Mouse (Mus musculus) forebrain, embryonic 11.5 days (tissue): ENCODE measurements around the gene Socs3. TPM values are rescaled to one million over a fixed set of nuclear protein-coding genes. Genes with fewer than 3 reads are reported as not detected.

ENCODE experiments used
- ATAC-seq: fragments of 200-750 bp; cut with Nextera tagmentation; replicated peaks from 2 replicates; pipeline ENCODE4 v1.8.0; 2017; ENCODE audit warnings: moderate TSS enrichment; ENCODE audit not compliant: low FRiP score
- DNase-seq: peaks from one replicate; pipeline ENCODE4 v3.0.0-alpha.2; 2017; ENCODE audit warnings: low spot score
- H3K27ac ChIP-seq: fragments of 300-500 bp; sonication (generic); 2 replicates; pipeline ENCODE4 v1.5.1; 2014; ENCODE audit warnings: low read depth, low read length
- H3K27me3 ChIP-seq: fragments of 300-500 bp; sonication (generic); 2 replicates; pipeline ENCODE4 v1.6.1; 2014; ENCODE audit warnings: mild to moderate bottlenecking, low read length, mixed read lengths; ENCODE audit not compliant: control insufficient read depth, insufficient read depth
- H3K36me3 ChIP-seq: fragments of 300-500 bp; sonication (generic); 2 replicates; pipeline ENCODE4 v1.6.1; 2014; ENCODE audit warnings: mild to moderate bottlenecking, low read length, moderate library complexity, mixed read lengths; ENCODE audit not compliant: control insufficient read depth, insufficient read depth
- H3K4me1 ChIP-seq: fragments of 300-500 bp; sonication (generic); replicated peaks from 2 replicates; pipeline ENCODE4 v1.6.1; 2014; ENCODE audit warnings: low read length, mixed read lengths; ENCODE audit not compliant: control insufficient read depth, insufficient read depth
- H3K4me2 ChIP-seq: fragments of 300-500 bp; sonication (generic); 2 replicates; pipeline ENCODE4 v1.6.1; 2014; ENCODE audit warnings: low read depth, mild to moderate bottlenecking, low read length, moderate library complexity, mixed read lengths; ENCODE audit not compliant: severe bottlenecking
- H3K4me3 ChIP-seq: fragments of 300-500 bp; sonication (generic); 2 replicates; pipeline ENCODE4 v1.5.1; 2014; ENCODE audit warnings: low read depth, low read length
- H3K9ac ChIP-seq: fragments of 300-500 bp; sonication (generic); 2 replicates; pipeline ENCODE4 v1.6.1; 2014; ENCODE audit warnings: low read length
- H3K9me3 ChIP-seq: fragments of 300-500 bp; sonication (generic); 2 replicates; pipeline ENCODE4 v1.6.1; 2016; ENCODE audit warnings: low read length, mixed read lengths; ENCODE audit not compliant: control insufficient read depth
- WGBS: fragments of 180-500 bp; shearing (Covaris S2); extraction: QIAGEN DNeasy Blood & Tissue Kit; methylation state at CpG from one replicate; pipeline ENCODE4 v1.1.7; 2014; 5-methylcytosine and 5-hydroxymethylcytosine counted together
- polyA plus RNA-seq: library from polyadenylated mRNA; unstranded; fragments of >200 nt; fragmentation: Nextera tagmentation; extraction: Ambion mirVana; gene quantifications from 2 replicates; pipeline ENCODE4 v1.2.1, GENCODE M21; 2014

Gene Socs3
- polyA plus RNA-seq, 1 experiment from 2014 or later = 5.9 TPM

- DNase-seq (no peak), ATAC-seq (no peak)
- no peak overlapping the region for H3K4me3 ChIP-seq
- H3K27me3 ChIP-seq = no peaks in the 10 kb centered on the region
- peaks cover 7% of the 10 kb centered on the region; the same call in 1 of the 2 replicates for H3K4me1 ChIP-seq
- 69% methylated on average over 9 of the region's 9 CpGs for WGBS
- H3K36me3 ChIP-seq = no peaks in the 10 kb centered on the region
- no peak overlapping the region for H3K9ac ChIP-seq
- H3K27ac ChIP-seq = no peak overlapping the region
- H3K9me3 ChIP-seq = no peaks in the 10 kb centered on the region
- H3K4me2 ChIP-seq = no peak overlapping the region
These were observed 21.9 kb upstream of the Socs3 start for GRCm38 (mm10) chr11:117991502-117992470.

- WGBS = 59% methylated on average over 10 of the region's 10 CpGs
- Histone ChIP-seq H3K4me1 (peaks cover 10% of the 10 kb centered on the region; the same call in 1 of the 2 replicates), H3K36me3 (no peaks in the 10 kb centered on the region), H3K4me3 (no peak overlapping the region), H3K4me2 (no peak overlapping the region), H3K9ac (no peak overlapping the region), H3K9me3 (no peaks in the 10 kb centered on the region), H3K27me3 (no peaks in the 10 kb centered on the region), H3K27ac (no peak overlapping the region)
- DNase-seq (no peak), ATAC-seq (no peak)
These were observed 20.1 kb upstream of the Socs3 start for GRCm38 (mm10) chr11:117989926-117990325.

- no peak overlapping the region for H3K4me2 ChIP-seq
- no peak overlapping the region for H3K4me3 ChIP-seq
- peaks cover 10% of the 10 kb centered on the region; the same call in 1 of the 2 replicates for H3K4me1 ChIP-seq
- no peaks in the 10 kb centered on the region for H3K27me3 ChIP-seq
- no peaks in the 10 kb centered on the region for H3K36me3 ChIP-seq
- no peak overlapping the region for H3K27ac ChIP-seq
- DNase-seq = no peak
- 89% methylated on average over 4 of the region's 4 CpGs for WGBS
- H3K9ac ChIP-seq = no peak overlapping the region
- H3K9me3 ChIP-seq = no peaks in the 10 kb centered on the region
- no peak for ATAC-seq
These were observed 19.4 kb upstream of the Socs3 start for GRCm38 (mm10) chr11:117989241-117989640.

- H3K27ac ChIP-seq = no peak overlapping the region
- no peaks in the 10 kb centered on the region for H3K27me3 ChIP-seq
- no peaks in the 10 kb centered on the region for H3K9me3 ChIP-seq
- H3K9ac ChIP-seq = no peak overlapping the region
- WGBS = 71% methylated on average over 4 of the region's 4 CpGs
- H3K4me1 ChIP-seq = peaks cover 10% of the 10 kb centered on the region; the same call in 1 of the 2 replicates
- H3K4me2 ChIP-seq = peak overlapping the region; percentile 60
- DNase-seq (no peak), ATAC-seq (no peak)
- peak overlapping the region; percentile 100; the same call in 1 of the 2 replicates for H3K4me3 ChIP-seq
- no peaks in the 10 kb centered on the region for H3K36me3 ChIP-seq
These were observed 18.1 kb upstream of the Socs3 start for GRCm38 (mm10) chr11:117987968-117988367.

- WGBS = under 1% methylated on average over 31 of the region's 32 CpGs
- Histone ChIP-seq H3K4me2 (peak overlapping the region; percentile 60), H3K9ac (peak overlapping the region; percentile 92), H3K36me3 (no peaks in the 10 kb centered on the region), H3K27ac (0 out of 2 replicates have a peak overlapping the region, but pooled peaks have one; percentile 7), H3K9me3 (no peaks in the 10 kb centered on the region), H3K4me3 (peak overlapping the region; percentile 100), H3K4me1 (peaks cover 10% of the 10 kb centered on the region; the same call in 1 of the 2 replicates), H3K27me3 (no peaks in the 10 kb centered on the region)
- DNase-seq (no peak), ATAC-seq (peak; percentile 73; the same call in 1 of the 2 replicates)
These were observed 17.2 kb upstream of the Socs3 start for GRCm38 (mm10) chr11:117987032-117987451.

GRCm38 (mm10) chr11:117986126-117987031 is 16.5 kb upstream of the Socs3 start, which contains the start of gene Pgs1:
TSS of gene Pgs1 (plus strand) at chr11:117986292.
- Histone ChIP-seq H3K9me3 (no peaks in the 10 kb centered on the region), H3K4me1 (peaks cover 10% of the 10 kb centered on the region; the same call in 1 of the 2 replicates), H3K27ac (0 out of 2 replicates have a peak within 1 kb of the TSS, but pooled peaks have one; percentile 7), H3K27me3 (no peaks in the 10 kb centered on the region), H3K9ac (peak within 1 kb of the TSS; percentile 92), H3K4me2 (peak within 1 kb of the TSS; percentile 60), H3K36me3 (no peaks in the 10 kb centered on the region), H3K4me3 (peak within 1 kb of the TSS; percentile 100)
- ATAC-seq (peak; percentile 76), DNase-seq (peak; percentile 95)
- 8% methylated on average over 51 of the region's 51 CpGs for WGBS

- H3K27ac ChIP-seq = no peak overlapping the region
- H3K9me3 ChIP-seq = no peaks in the 10 kb centered on the region
- no peak for ATAC-seq
- no peak overlapping the region for H3K9ac ChIP-seq
- H3K4me1 ChIP-seq = peaks cover 10% of the 10 kb centered on the region; the same call in 1 of the 2 replicates
- H3K27me3 ChIP-seq = no peaks in the 10 kb centered on the region
- 73% methylated on average over 7 of the region's 7 CpGs for WGBS
- H3K4me3 ChIP-seq = no peak overlapping the region
- DNase-seq = no peak
- no peak overlapping the region for H3K4me2 ChIP-seq
- no peaks in the 10 kb centered on the region for H3K36me3 ChIP-seq
These were observed 13.9 kb upstream of the Socs3 start for GRCm38 (mm10) chr11:117983770-117984169.

GRCm38 (mm10) chr11:117982426-117982825 is 12.6 kb upstream of the Socs3 start:
- WGBS = 81% methylated on average over 5 of the region's 5 CpGs
- peaks cover 3% of the 10 kb centered on the region; the same call in 1 of the 2 replicates for H3K4me1 ChIP-seq
- H3K4me2 ChIP-seq = no peak overlapping the region
- no peaks in the 10 kb centered on the region for H3K9me3 ChIP-seq
- H3K27ac ChIP-seq = no peak overlapping the region
- ATAC-seq (no peak), DNase-seq (no peak)
- H3K9ac ChIP-seq = no peak overlapping the region
- no peaks in the 10 kb centered on the region for H3K36me3 ChIP-seq
- no peak overlapping the region for H3K4me3 ChIP-seq
- H3K27me3 ChIP-seq = no peaks in the 10 kb centered on the region
